Mouse (Mus musculus) thymus, adult 2 months (tissue): ENCODE measurements around the gene Slc25a44.

Experiments used
- CTCF ChIP-seq: fragments of 200-500 bp; IDR thresholded peaks from 2 replicates; pipeline ENCODE4 v1.5.1; 2012; ENCODE audit warnings: mild to moderate bottlenecking, control low read depth, low read length, moderate library complexity, borderline replicate concordance; ENCODE audit not compliant: control insufficient read depth, poor library complexity, insufficient read depth; ENCODE audit errors: extremely low read depth
- POLR2A ChIP-seq: fragments of 200-500 bp; IDR thresholded peaks from 2 replicates; pipeline ENCODE4 v1.6.1; 2012; ENCODE audit warnings: mild to moderate bottlenecking, low read length, control low read depth, moderate library complexity; ENCODE audit not compliant: control insufficient read depth, poor library complexity, insufficient read depth; ENCODE audit errors: extremely low read depth

DNA sequence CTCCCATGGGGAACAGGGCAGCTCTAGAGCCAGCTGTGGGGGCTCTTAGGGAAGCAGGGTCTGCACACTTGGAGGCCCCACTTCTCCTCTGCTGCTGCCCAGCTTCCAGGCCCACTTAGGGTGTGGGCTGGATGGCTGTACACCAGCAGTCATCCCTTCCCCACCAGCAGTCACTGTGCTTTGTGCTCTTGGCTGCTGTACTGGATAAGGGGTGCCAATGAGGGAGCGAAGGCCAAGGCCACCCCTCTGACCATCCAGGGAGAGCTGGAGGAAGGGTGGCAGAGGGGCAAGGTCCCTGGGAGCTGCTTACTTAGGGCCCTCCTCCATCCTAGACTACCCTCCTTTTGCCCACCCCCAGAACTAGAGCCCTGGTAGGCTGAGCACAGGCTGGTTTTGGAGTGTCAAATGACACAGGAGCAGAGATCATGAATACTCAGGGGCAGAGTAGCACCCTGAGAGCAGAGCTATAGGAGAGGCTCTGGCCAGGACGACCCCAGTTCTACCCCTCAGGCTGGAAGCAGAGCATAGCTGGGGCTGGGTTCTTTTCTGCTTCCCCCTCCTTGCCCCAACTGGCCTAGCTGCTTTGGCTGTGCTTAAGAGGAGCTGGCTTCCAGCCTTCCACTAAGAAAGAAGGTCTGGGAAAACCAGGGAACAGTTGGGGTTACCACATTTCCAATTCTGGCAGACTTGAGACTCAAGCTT, 63.2 kb downstream of the Slc25a44 start:
- TF ChIP-seq CTCF (no peak), POLR2A (no peak)
